In the genomic region with DNA sequence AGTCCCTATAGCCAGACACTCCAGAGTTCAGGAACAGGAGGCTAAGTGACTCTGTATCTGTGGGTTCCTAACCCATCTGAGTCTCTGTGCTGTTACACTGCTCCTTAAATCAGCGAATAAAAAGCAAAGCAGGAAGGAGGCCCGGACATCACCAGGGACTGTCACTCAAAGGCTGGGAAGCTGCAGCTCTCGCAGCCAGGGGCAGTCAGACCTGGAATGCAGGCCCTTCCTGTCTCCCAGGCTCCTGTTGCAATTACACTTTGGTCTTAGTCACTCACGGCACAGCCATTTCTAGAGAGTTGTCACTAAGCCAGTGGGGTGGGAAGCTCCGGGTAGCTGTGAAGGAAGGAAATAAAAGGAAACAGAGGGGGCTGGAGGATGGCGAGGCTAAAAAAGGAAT, we compare ENCODE assay signal across 8 mouse cellular contexts. TPM values are rescaled to one million over a fixed set of nuclear protein-coding genes. Genes with fewer than 3 reads are reported as not detected.
DNase-seq lines count a peak whose midpoint lies in the region; ATAC-seq and TF ChIP-seq lines count a peak whose summit lies in the region.

No protein-coding gene starts in this region.

- no peak overlapping the region for H3K4me3 ChIP-seq in liver, adult 2 months (ENCODE audit: insufficient read depth, low read depth, low read length)
- H3K4me3 ChIP-seq in heart, embryonic 10.5 days: peak overlapping the region; percentile 15; the same call in 1 of the 2 replicates
- H3K4me3 ChIP-seq in midbrain, embryonic 13.5 days (replicated peaks): no peak overlapping the region

- peaks cover 15% of the 10 kb centered on the region for H3K4me1 ChIP-seq in liver, adult 2 months (ENCODE audit: control insufficient read depth, insufficient read depth, low read length)
- H3K4me1 ChIP-seq in heart, embryonic 10.5 days: peaks cover 58% of the 10 kb centered on the region
- peaks cover 54% of the 10 kb centered on the region for H3K4me1 ChIP-seq in midbrain, embryonic 13.5 days (replicated peaks)

- 0 out of 2 replicates have a peak, but pooled peaks have one; percentile 5 for TF ChIP-seq CTCF in liver, adult 2 months (IDR thresholded peaks at IDR 0.05; ENCODE audit: low read depth, low read length)

- no peak for DNase-seq in liver, adult 2 months (ENCODE audit: extremely low read depth, low read depth, low spot score)
- no peak for DNase-seq in liver
- DNase-seq in embryo, embryonic 11 days: peak; percentile 48
- DNase-seq in heart, embryonic 10.5 days (ENCODE audit: low spot score): no peak
- DNase-seq in kidney, postnatal 25 days: peak; percentile 28 to 66
- DNase-seq in ovary, postnatal 10 days (ENCODE audit: low spot score): no peak
- no peak for DNase-seq in retina, postnatal 1 day

- no peaks in the 10 kb centered on the region for H3K27me3 ChIP-seq in liver, adult 2 months (ENCODE audit: control insufficient read depth, insufficient read depth, low read length)
- H3K27me3 ChIP-seq in heart, embryonic 10.5 days (ENCODE audit: insufficient read depth, poor library complexity, severe bottlenecking): no peaks in the 10 kb centered on the region
- H3K27me3 ChIP-seq in midbrain, embryonic 13.5 days: no peaks in the 10 kb centered on the region

- no peaks in the 10 kb centered on the region for H3K9me3 ChIP-seq in heart, embryonic 10.5 days
- no peaks in the 10 kb centered on the region for H3K9me3 ChIP-seq in midbrain, embryonic 13.5 days

- no peak for ATAC-seq in midbrain, embryonic 13.5 days

- no peak overlapping the region for H3K9ac ChIP-seq in liver, adult 2 months (ENCODE audit: low read depth, low read length)
- H3K9ac ChIP-seq in midbrain, embryonic 13.5 days (replicated peaks): peak overlapping the region; percentile 37; the same call in 1 of the 2 replicates

- no peak for TF ChIP-seq POLR2A in liver, adult 2 months (IDR thresholded peaks at IDR 0.05; ENCODE audit: extremely low read depth, insufficient read depth, low read length)

- 50% methylated on average over 6 of the region's 6 CpGs for WGBS in liver, adult 2 months
- 6% methylated on average over 6 of the region's 6 CpGs for WGBS in heart, embryonic 10.5 days
- 15% methylated on average over 6 of the region's 6 CpGs for WGBS in midbrain, embryonic 13.5 days

- H3K79me2 ChIP-seq in liver, adult 2 months (ENCODE audit: control insufficient read depth, insufficient read depth, low read length): no peaks in the 10 kb centered on the region; the same call in 1 of the 2 replicates

- no peak overlapping the region for H3K4me2 ChIP-seq in midbrain, embryonic 13.5 days (replicated peaks)

- H3K27ac ChIP-seq in liver, adult 2 months (replicated peaks; ENCODE audit: insufficient read depth, low read depth, low read length): peak overlapping the region; percentile 24; the same call in 1 of the 2 replicates
- H3K27ac ChIP-seq in heart, embryonic 10.5 days: peak overlapping the region; percentile 83
- H3K27ac ChIP-seq in midbrain, embryonic 13.5 days: peak overlapping the region; percentile 65

- no peaks in the 10 kb centered on the region for H3K36me3 ChIP-seq in liver, adult 2 months (ENCODE audit: control insufficient read depth, insufficient read depth, low read length)
- H3K36me3 ChIP-seq in heart, embryonic 10.5 days: no peaks in the 10 kb centered on the region
- H3K36me3 ChIP-seq in midbrain, embryonic 13.5 days: no peaks in the 10 kb centered on the region

RNA-seq across cellular contexts. Expression of a gene that starts 33.2 kb away (rescaled TPM):
- 10.3 TPM in 2 replicates for total RNA-seq in liver, adult 2 months (2014; rRNA removed)
- polyA plus RNA-seq in liver, adult 2 months (2012; rRNA removed): 6.1 and 6.6 TPM in 2 replicates
- 33.0 and 48.0 TPM in 2 replicates for polyA plus RNA-seq in heart, embryonic 10.5 days (2016; fragmentation: Nextera tagmentation; extraction: Ambion mirVana)
- polyA plus RNA-seq in midbrain, embryonic 13.5 days (2015; fragmentation: Nextera tagmentation; extraction: Ambion mirVana): 20.6 and 21.7 TPM in 2 replicates

Comparison
In these comparisons a context has a peak if more than half of its experiments do, and no peak if none do; other contexts are left out.
1. DNase-seq: peak in embryo, embryonic 11 days (single experiment) and kidney, postnatal 25 days (2 of 2); none in liver, adult 2 months (single experiment), liver (single experiment), heart, embryonic 10.5 days (single experiment), ovary, postnatal 10 days (single experiment) and retina, postnatal 1 day (single experiment).
2. H3K27ac ChIP-seq: peak in every context shown above with its lines; median percentile 83 in heart, embryonic 10.5 days; 65 in midbrain, embryonic 13.5 days; 24 in liver, adult 2 months.